Mouse (Mus musculus) stomach, postnatal 0 days (tissue): ENCODE results near the gene Tmem109.

Experiments
- CTCF ChIP-seq: IDR thresholded peaks from 2 replicates; pipeline ENCODE4 v1.5.1; 2016; ENCODE audit warnings: antibody characterized with exemption, low read depth, mild to moderate bottlenecking, moderate library complexity
- EP300 ChIP-seq: optimal IDR thresholded peaks from 2 replicates; pipeline ENCODE3; 2016; ENCODE audit warnings: antibody characterized with exemption

GRCm38 (mm10) chr19:10866351-10866750, 15.4 kb downstream of the Tmem109 start:
- no peak for TF ChIP-seq EP300
- no peak for TF ChIP-seq CTCF
